Mouse (Mus musculus): Measurements from ENCODE around the gene Ano10.

DNA sequence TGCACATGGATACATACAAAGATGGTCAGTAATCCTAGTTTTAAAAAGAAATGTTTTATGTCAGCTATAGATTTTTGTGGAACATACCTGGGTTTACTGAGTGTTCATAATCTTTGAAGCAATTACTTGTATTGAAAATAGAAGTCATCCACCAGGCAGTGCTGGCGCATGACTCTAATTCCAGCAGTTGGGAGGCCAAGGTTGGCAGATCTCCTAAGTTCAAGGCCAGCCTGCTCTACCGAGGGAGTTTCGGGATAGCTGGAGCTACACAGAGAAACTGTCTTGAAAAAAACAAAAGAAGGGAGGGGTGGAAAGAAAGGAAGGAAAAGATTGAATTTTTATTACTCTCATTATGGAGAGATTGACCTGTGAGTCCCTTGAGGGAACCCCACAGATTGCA, 145.9 kb downstream of the Ano10 start:
- TF ChIP-seq CTCF (IDR thresholded peaks at IDR 0.05; ENCODE audit: borderline replicate concordance, insufficient read depth, low read depth, low read length) (no peak), POLR2A (IDR thresholded peaks at IDR 0.05; ENCODE audit: borderline replicate concordance, insufficient read depth, low read length) (no peak)

Measured in cerebellum, adult 2 months (tissue).